Mouse (Mus musculus): ENCODE data around the gene Samd4b. TPM values are rescaled to one million over a fixed set of nuclear protein-coding genes. Genes with fewer than 3 reads are reported as not detected.

Gene Samd4b
- polyA plus RNA-seq, 1 experiment from 2014 or later, result 25.2 TPM

GRCm38 (mm10) chr7:28432252-28432651, 165.7 kb downstream of the Samd4b start:
- H3K4me1 ChIP-seq (ENCODE audit: control insufficient read depth in 2 of 2, insufficient read depth in 2 of 2, low read length in 2 of 2), result peaks cover 4 to 59% of the 10 kb centered on the region in 2 experiments; a peak in 3 of 4 replicates
- peak overlapping the region; percentile 27 for H3K4me2 ChIP-seq (ENCODE audit: low read length)

GRCm38 (mm10) chr7:28430512-28430911, 167.4 kb downstream of the Samd4b start:
- Histone ChIP-seq H3K4me3 (ENCODE audit: control insufficient read depth in 1 of 2, insufficient read depth in 1 of 2, low read depth in 1 of 2, low read length in 2 of 2) (no peak overlapping the region), H3K4me2 (ENCODE audit: low read length) (no peak overlapping the region), H3K9me3 (ENCODE audit: control insufficient read depth, low read length) (no peaks in the 10 kb centered on the region), H3K27ac (replicated peaks in 1 of 2; ENCODE audit: control insufficient read depth in 1 of 2, insufficient read depth in 1 of 2, low read depth in 2 of 2, low read length in 2 of 2) (no peak overlapping the region), H3K27me3 (ENCODE audit: control insufficient read depth, insufficient read depth, low read length) (no peaks in the 10 kb centered on the region), H3K9ac (ENCODE audit: low read length) (no peak overlapping the region), H3K4me1 (ENCODE audit: control insufficient read depth in 2 of 2, insufficient read depth in 2 of 2, low read length in 2 of 2) (peaks cover 2 to 63% of the 10 kb centered on the region in 2 experiments; a peak in 3 of 4 replicates), H3K36me3 (ENCODE audit: control insufficient read depth, insufficient read depth, low read length) (peaks cover 27% of the 10 kb centered on the region; the same call in 1 of the 2 replicates)
- 55% methylated on average over 1 of the region's 1 CpGs for WGBS
- no peak for ATAC-seq (ENCODE audit: insufficient number of reproducible peaks, insufficient read depth, low FRiP score, low read depth)

More at GRCm38 (mm10) chr7:28432252-28432651, 165.7 kb downstream of the Samd4b start:
- no peaks in the 10 kb centered on the region for H3K27me3 ChIP-seq (ENCODE audit: control insufficient read depth, insufficient read depth, low read length)
- peak overlapping the region in 1 of 2 experiments; percentile 67; a peak in 3 of 4 replicates for H3K27ac ChIP-seq (replicated peaks in 1 of 2; ENCODE audit: control insufficient read depth in 1 of 2, insufficient read depth in 1 of 2, low read depth in 2 of 2, low read length in 2 of 2)
- no peaks in the 10 kb centered on the region for H3K9me3 ChIP-seq (ENCODE audit: control insufficient read depth, low read length)
- H3K9ac ChIP-seq (ENCODE audit: low read length), result 0 out of 2 replicates have a peak overlapping the region, but pooled peaks have one; percentile 25
- H3K4me3 ChIP-seq (ENCODE audit: control insufficient read depth in 1 of 2, insufficient read depth in 1 of 2, low read depth in 1 of 2, low read length in 2 of 2), result no peak overlapping the region; a peak in 1 of 4 replicates
- peaks cover 27% of the 10 kb centered on the region; the same call in 1 of the 2 replicates for H3K36me3 ChIP-seq (ENCODE audit: control insufficient read depth, insufficient read depth, low read length)
- WGBS, result 78% methylated on average over 2 of the region's 2 CpGs
- no peak for ATAC-seq (ENCODE audit: insufficient number of reproducible peaks, insufficient read depth, low FRiP score, low read depth)

- H3K27ac ChIP-seq (replicated peaks in 1 of 2; ENCODE audit: control insufficient read depth in 1 of 2, insufficient read depth in 1 of 2, low read depth in 2 of 2, low read length in 2 of 2), result peak overlapping the region in 1 of 2 experiments; percentile 46; a peak in 2 of 4 replicates
- H3K27me3 ChIP-seq (ENCODE audit: control insufficient read depth, insufficient read depth, low read length), result no peaks in the 10 kb centered on the region
- no peak for ATAC-seq (ENCODE audit: insufficient number of reproducible peaks, insufficient read depth, low FRiP score, low read depth)
Observed at GRCm38 (mm10) chr7:28427738-28428137, 170.2 kb downstream of the Samd4b start.

GRCm38 (mm10) chr7:28423018-28423417, 174.9 kb downstream of the Samd4b start:
- Histone ChIP-seq H3K4me3 (ENCODE audit: control insufficient read depth in 1 of 2, insufficient read depth in 1 of 2, low read depth in 1 of 2, low read length in 2 of 2) (no peak overlapping the region), H3K27me3 (ENCODE audit: control insufficient read depth, insufficient read depth, low read length) (no peaks in the 10 kb centered on the region), H3K4me2 (ENCODE audit: low read length) (no peak overlapping the region), H3K36me3 (ENCODE audit: control insufficient read depth, insufficient read depth, low read length) (peaks cover 59% of the 10 kb centered on the region), H3K9ac (ENCODE audit: low read length) (no peak overlapping the region), H3K4me1 (ENCODE audit: control insufficient read depth in 2 of 2, insufficient read depth in 2 of 2, low read length in 2 of 2) (peaks cover 7 to 24% of the 10 kb centered on the region in 2 experiments), H3K27ac (replicated peaks in 1 of 2; ENCODE audit: control insufficient read depth in 1 of 2, insufficient read depth in 1 of 2, low read depth in 2 of 2, low read length in 2 of 2) (no peak overlapping the region), H3K9me3 (ENCODE audit: control insufficient read depth, low read length) (no peaks in the 10 kb centered on the region)
- 88% methylated on average over 1 of the region's 1 CpGs for WGBS
- ATAC-seq (ENCODE audit: insufficient number of reproducible peaks, insufficient read depth, low FRiP score, low read depth), result no peak

More at GRCm38 (mm10) chr7:28427738-28428137, 170.2 kb downstream of the Samd4b start:
- H3K4me2 ChIP-seq (ENCODE audit: low read length), result no peak overlapping the region
- no peaks in the 10 kb centered on the region for H3K9me3 ChIP-seq (ENCODE audit: control insufficient read depth, low read length)
- H3K9ac ChIP-seq (ENCODE audit: low read length), result no peak overlapping the region
- no peak overlapping the region for H3K4me3 ChIP-seq (ENCODE audit: control insufficient read depth in 1 of 2, insufficient read depth in 1 of 2, low read depth in 1 of 2, low read length in 2 of 2)
- H3K4me1 ChIP-seq (ENCODE audit: control insufficient read depth in 2 of 2, insufficient read depth in 2 of 2, low read length in 2 of 2), result peaks cover 2 to 35% of the 10 kb centered on the region in 2 experiments; a peak in 3 of 4 replicates
- peaks cover 32% of the 10 kb centered on the region for H3K36me3 ChIP-seq (ENCODE audit: control insufficient read depth, insufficient read depth, low read length)

GRCm38 (mm10) chr7:28419416-28419815, 178.5 kb downstream of the Samd4b start:
- H3K4me2 ChIP-seq (ENCODE audit: low read length), result no peak overlapping the region
- no peak for ATAC-seq (ENCODE audit: insufficient number of reproducible peaks, insufficient read depth, low FRiP score, low read depth)
- no peak overlapping the region for H3K27ac ChIP-seq (replicated peaks in 1 of 2; ENCODE audit: control insufficient read depth in 1 of 2, insufficient read depth in 1 of 2, low read depth in 2 of 2, low read length in 2 of 2)
- no peaks in the 10 kb centered on the region for H3K9me3 ChIP-seq (ENCODE audit: control insufficient read depth, low read length)
- H3K4me1 ChIP-seq (ENCODE audit: control insufficient read depth in 2 of 2, insufficient read depth in 2 of 2, low read length in 2 of 2), result peaks cover 5 to 12% of the 10 kb centered on the region in 2 experiments
- WGBS, result 82% methylated on average over 2 of the region's 2 CpGs
- H3K4me3 ChIP-seq (ENCODE audit: control insufficient read depth in 1 of 2, insufficient read depth in 1 of 2, low read depth in 1 of 2, low read length in 2 of 2), result no peak overlapping the region
- no peaks in the 10 kb centered on the region for H3K27me3 ChIP-seq (ENCODE audit: control insufficient read depth, insufficient read depth, low read length)
- H3K36me3 ChIP-seq (ENCODE audit: control insufficient read depth, insufficient read depth, low read length), result peaks cover 93% of the 10 kb centered on the region
- no peak overlapping the region for H3K9ac ChIP-seq (ENCODE audit: low read length)

GRCm38 (mm10) chr7:28418096-28418670, 179.8 kb downstream of the Samd4b start:
- WGBS, result 53% methylated on average over 8 of the region's 8 CpGs
- Histone ChIP-seq H3K36me3 (ENCODE audit: control insufficient read depth, insufficient read depth, low read length) (peaks cover 97% of the 10 kb centered on the region), H3K27ac (replicated peaks in 1 of 2; ENCODE audit: control insufficient read depth in 1 of 2, insufficient read depth in 1 of 2, low read depth in 2 of 2, low read length in 2 of 2) (peak overlapping the region in 1 of 2 experiments; percentile 29; a peak in 1 of 4 replicates), H3K9me3 (ENCODE audit: control insufficient read depth, low read length) (no peaks in the 10 kb centered on the region), H3K4me2 (ENCODE audit: low read length) (no peak overlapping the region), H3K27me3 (ENCODE audit: control insufficient read depth, insufficient read depth, low read length) (no peaks in the 10 kb centered on the region), H3K4me3 (ENCODE audit: control insufficient read depth in 1 of 2, insufficient read depth in 1 of 2, low read depth in 1 of 2, low read length in 2 of 2) (no peak overlapping the region), H3K4me1 (ENCODE audit: control insufficient read depth in 2 of 2, insufficient read depth in 2 of 2, low read length in 2 of 2) (peaks cover 5 to 12% of the 10 kb centered on the region in 2 experiments), H3K9ac (ENCODE audit: low read length) (no peak overlapping the region)
- no peak; the same call in 1 of the 2 replicates for ATAC-seq (ENCODE audit: insufficient number of reproducible peaks, insufficient read depth, low FRiP score, low read depth)

- no peak for ATAC-seq (ENCODE audit: insufficient number of reproducible peaks, insufficient read depth, low FRiP score, low read depth)
- H3K9ac ChIP-seq (ENCODE audit: low read length), result no peak overlapping the region
Observed at GRCm38 (mm10) chr7:28417368-28417767, 180.6 kb downstream of the Samd4b start.

More at GRCm38 (mm10) chr7:28417368-28417767, 180.6 kb downstream of the Samd4b start:
- peaks cover 5 to 12% of the 10 kb centered on the region in 2 experiments for H3K4me1 ChIP-seq (ENCODE audit: control insufficient read depth in 2 of 2, insufficient read depth in 2 of 2, low read length in 2 of 2)
- no peak overlapping the region for H3K4me3 ChIP-seq (ENCODE audit: control insufficient read depth in 1 of 2, insufficient read depth in 1 of 2, low read depth in 1 of 2, low read length in 2 of 2)
- no peaks in the 10 kb centered on the region for H3K9me3 ChIP-seq (ENCODE audit: control insufficient read depth, low read length)
- no peak overlapping the region for H3K4me2 ChIP-seq (ENCODE audit: low read length)
- H3K27ac ChIP-seq (replicated peaks in 1 of 2; ENCODE audit: control insufficient read depth in 1 of 2, insufficient read depth in 1 of 2, low read depth in 2 of 2, low read length in 2 of 2), result no peak overlapping the region
- H3K36me3 ChIP-seq (ENCODE audit: control insufficient read depth, insufficient read depth, low read length), result peaks cover 97% of the 10 kb centered on the region
- no peaks in the 10 kb centered on the region for H3K27me3 ChIP-seq (ENCODE audit: control insufficient read depth, insufficient read depth, low read length)
